In the genomic region with DNA sequence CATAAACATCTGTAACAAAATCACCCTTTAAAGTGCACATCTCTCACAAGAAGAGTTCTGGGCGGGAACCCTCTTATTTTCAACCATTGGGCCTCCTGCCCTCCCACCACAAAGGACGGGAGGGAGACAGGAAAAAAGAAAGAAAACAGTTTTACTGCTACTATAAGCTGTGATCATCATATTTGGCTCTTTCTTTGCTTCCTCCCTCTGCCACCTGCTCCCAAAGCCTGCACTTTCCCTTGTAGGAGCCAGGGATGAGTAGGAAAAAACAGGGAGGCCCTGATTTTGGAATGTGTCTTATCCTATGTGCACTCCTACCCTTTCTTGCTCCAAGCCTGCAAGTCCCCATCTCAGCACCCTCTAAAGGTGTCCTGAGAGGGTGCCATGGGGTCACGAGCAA, we compare ENCODE assay signal across 17 mouse cellular contexts.
"Had no signal": no experiment of that assay in that cellular context is flagged by ENCODE, and none has a peak within 500 bp of the region (broad histone marks: within the 10 kb centered on the region; RNA-seq: fewer than 3 reads in every experiment).

No protein-coding gene starts in this region.

- H3K4me2 ChIP-seq: lung, embryonic 15.5 days; midbrain, embryonic 11.5 days; midbrain, embryonic 13.5 days; midbrain, embryonic 15.5 days; neural tube, embryonic 12.5 days; stomach, embryonic 15.5 days had no signal

- ATAC-seq: lung, postnatal 0 days; midbrain, embryonic 13.5 days; midbrain, embryonic 15.5 days had no signal

- H3K27ac ChIP-seq: lung, embryonic 15.5 days; macrophage; midbrain, embryonic 13.5 days; midbrain, embryonic 15.5 days; neural tube, embryonic 12.5 days; stomach, embryonic 15.5 days; stomach, postnatal 0 days had no signal

- H3K27me3 ChIP-seq: lung, embryonic 15.5 days; megakaryocyte, embryonic 14.5 days; midbrain, embryonic 13.5 days; midbrain, embryonic 15.5 days; neural tube, embryonic 12.5 days; stomach, embryonic 15.5 days had no signal

- H3K4me3 ChIP-seq: lung, embryonic 15.5 days; megakaryocyte, embryonic 14.5 days; midbrain, embryonic 13.5 days; midbrain, embryonic 15.5 days; neural tube, embryonic 12.5 days; stomach, embryonic 15.5 days had no signal

- H3K9ac ChIP-seq: lung, embryonic 15.5 days; midbrain, embryonic 13.5 days; midbrain, embryonic 15.5 days; neural tube, embryonic 12.5 days; stomach, embryonic 15.5 days had no signal

- DNase-seq: lung, adult 2 months; lung, postnatal 14 days; lung, postnatal 36 days; right cerebral cortex, postnatal 14 days; thymus, adult 2 months; thymus, postnatal 25 days; thymus, postnatal 4 days had no signal

- H3K4me1 ChIP-seq: stomach, embryonic 15.5 days had no signal

- H3K9me3 ChIP-seq: lung, embryonic 15.5 days; megakaryocyte, embryonic 14.5 days; midbrain, embryonic 13.5 days; midbrain, embryonic 15.5 days; neural tube, embryonic 12.5 days; stomach, embryonic 15.5 days had no signal
